Mouse (Mus musculus) CH12.LX (cell line): Measurements from ENCODE around the gene Nsun6. TPM values are rescaled to one million over a fixed set of nuclear protein-coding genes. Genes with fewer than 3 reads are reported as not detected.

Experiments used
- DNase-seq: peaks from one replicate; pipeline ENCODE4 v3.0.0-alpha.2; 2013; ENCODE audit errors: extremely low read depth
- H3K27ac ChIP-seq: 2 replicates; pipeline ENCODE4 v1.5.1; 2012; ENCODE audit warnings: low read depth, mild to moderate bottlenecking, control low read depth, moderate library complexity; ENCODE audit not compliant: insufficient read depth
- H3K27me3 ChIP-seq: replicated peaks from 2 replicates; pipeline ENCODE3; 2012; ENCODE audit warnings: inconsistent platforms
- H3K36me3 ChIP-seq, 2 experiments: replicated peaks in 1 of 2; 2 replicates each; pipeline versions ENCODE3 to v1.6.1; 2012; ENCODE audit warnings: inconsistent platforms in 1 of 2, low read length in 1 of 2, mild to moderate bottlenecking in 1 of 2, mixed read lengths in 1 of 2, moderate library complexity in 1 of 2; ENCODE audit not compliant: control insufficient read depth in 1 of 2, insufficient read depth in 1 of 2
- H3K4me1 ChIP-seq, 2 experiments: 2 replicates each; pipeline ENCODE4 v1.6.1; 2012; ENCODE audit warnings: inconsistent platforms in 1 of 2, moderate library complexity in 1 of 2; ENCODE audit not compliant: insufficient read depth in 2 of 2, control insufficient read depth in 1 of 2
- H3K4me2 ChIP-seq: 2 replicates; pipeline ENCODE4 v1.6.1; 2012; ENCODE audit warnings: low read depth, mild to moderate bottlenecking, control low read depth; ENCODE audit not compliant: poor library complexity, insufficient read depth, severe bottlenecking
- H3K4me3 ChIP-seq, 3 experiments: fragments of 150-350 bp in 1 of 3; sonication (generic) in 1 of 3; replicated peaks in 1 of 3; 2 replicates each; pipeline versions ENCODE3 to v1.5.1; 2011 to 2012; ENCODE audit warnings: low read depth in 2 of 3, low read length in 2 of 3, mild to moderate bottlenecking in 2 of 3, moderate library complexity in 2 of 3, control low read depth in 1 of 3, improper control_type of control experiment in 1 of 3, inconsistent platforms in 1 of 3, mixed read lengths in 1 of 3; ENCODE audit not compliant: poor library complexity in 1 of 3
- H3K79me2 ChIP-seq: replicated peaks from 2 replicates; pipeline ENCODE4 v1.6.1; 2012; ENCODE audit warnings: mild to moderate bottlenecking, moderate library complexity; ENCODE audit not compliant: control insufficient read depth, poor library complexity, insufficient read depth, severe bottlenecking; ENCODE audit errors: extremely low read depth
- H3K9ac ChIP-seq: 2 replicates; pipeline ENCODE4 v1.6.1; 2012; ENCODE audit warnings: low read depth, mild to moderate bottlenecking, control low read depth, moderate library complexity; ENCODE audit not compliant: insufficient read depth
- H3K9me3 ChIP-seq: replicated peaks from 2 replicates; pipeline ENCODE3; 2012; ENCODE audit warnings: low read length, inconsistent platforms, mixed read lengths
- BHLHE40 ChIP-seq: IDR thresholded peaks from 2 replicates; pipeline ENCODE4 v1.6.1; 2011; ENCODE audit warnings: mild to moderate bottlenecking, low read depth, low read length, improper control_type of control experiment
- ELF1 ChIP-seq: IDR thresholded peaks from 2 replicates; pipeline ENCODE4 v1.6.1; 2014; ENCODE audit warnings: low read depth, mild to moderate bottlenecking, inconsistent platforms, low read length, improper control_type of control experiment
- ETS1 ChIP-seq: conservative IDR thresholded peaks from 2 replicates; pipeline ENCODE4 v1.6.1; 2012; ENCODE audit warnings: low read depth, mild to moderate bottlenecking, inconsistent platforms, low read length, improper control_type of control experiment, moderate library complexity
- HCFC1 ChIP-seq: IDR thresholded peaks from 2 replicates; pipeline ENCODE4 v1.6.1; 2012; ENCODE audit warnings: low read depth, mild to moderate bottlenecking, inconsistent platforms, low read length, improper control_type of control experiment
- JUND ChIP-seq: conservative IDR thresholded peaks from 2 replicates; pipeline ENCODE4 v1.6.1; 2011; ENCODE audit warnings: low read depth, low read length, improper control_type of control experiment
- KAT2A ChIP-seq: IDR thresholded peaks from 2 replicates; pipeline ENCODE4 v1.6.1; 2012; ENCODE audit warnings: low read length, improper control_type of control experiment, inconsistent platforms; ENCODE audit not compliant: insufficient replicate concordance
- MAX ChIP-seq: IDR thresholded peaks from 2 replicates; pipeline ENCODE4 v1.6.1; 2011; ENCODE audit warnings: low read length, improper control_type of control experiment
- MEF2A ChIP-seq: IDR thresholded peaks from 2 replicates; pipeline ENCODE4 v1.6.1; 2014; ENCODE audit warnings: low read depth, mild to moderate bottlenecking, inconsistent platforms, low read length, improper control_type of control experiment, borderline replicate concordance
- POLR2A ChIP-seq: IDR thresholded peaks from 2 replicates; pipeline ENCODE4 v1.6.1; 2011; ENCODE audit warnings: low read depth, mild to moderate bottlenecking, improper control_type of control experiment, low read length
- POLR2AphosphoS2 ChIP-seq: IDR thresholded peaks from 2 replicates; pipeline ENCODE4 v1.6.1; 2011; ENCODE audit warnings: low read depth, low read length, improper control_type of control experiment
- RAD21 ChIP-seq: IDR thresholded peaks from 2 replicates; pipeline ENCODE4 v1.6.1; 2011; ENCODE audit warnings: low read depth, mild to moderate bottlenecking, low read length, improper control_type of control experiment, moderate library complexity
- SIN3A ChIP-seq: IDR thresholded peaks from 2 replicates; pipeline ENCODE4 v1.6.1; 2012; ENCODE audit warnings: low read length, improper control_type of control experiment, inconsistent platforms
- SMC3 ChIP-seq: IDR thresholded peaks from 2 replicates; pipeline ENCODE4 v1.6.1; 2011; ENCODE audit warnings: low read depth, low read length, improper control_type of control experiment
- TCF12 ChIP-seq: IDR thresholded peaks from 2 replicates; pipeline ENCODE4 v1.6.1; 2014; ENCODE audit warnings: low read depth, mild to moderate bottlenecking, inconsistent platforms, low read length, improper control_type of control experiment
- UBTF ChIP-seq: IDR thresholded peaks from 2 replicates; pipeline ENCODE4 v1.6.1; 2012; ENCODE audit warnings: low read depth, mild to moderate bottlenecking, inconsistent platforms, low read length, improper control_type of control experiment, moderate library complexity
- USF1 ChIP-seq: IDR thresholded peaks from 2 replicates; pipeline ENCODE4 v1.6.1; 2014; ENCODE audit warnings: low read depth, mild to moderate bottlenecking, inconsistent platforms, low read length, improper control_type of control experiment
- ZKSCAN1 ChIP-seq: IDR thresholded peaks from 2 replicates; pipeline ENCODE4 v1.6.1; 2012; ENCODE audit warnings: low read depth, inconsistent platforms, low read length, improper control_type of control experiment, borderline replicate concordance
- ZNF384 ChIP-seq: IDR thresholded peaks from 2 replicates; pipeline ENCODE4 v1.6.1; 2012; ENCODE audit warnings: low read depth, low read length, improper control_type of control experiment, inconsistent platforms
- dilution Hi-C: fragments of 300-500 bp; cut with MboI; formaldehyde crosslinking; loops from 2 replicates; pipeline ENCODE4 v1.14.3; 2020; ENCODE audit warnings: low sequenced_read_pairs; ENCODE audit not compliant: extremely low pct_unique_long_range_greater_than_20kb, extremely low pct_ligation_motif_present
- in situ Hi-C: fragments of 300-500 bp; cut with MboI; formaldehyde crosslinking; loops from 3 replicates; pipeline ENCODE4 v1.14.3; 2019; ENCODE audit warnings: low sequenced_read_pairs, low pct_ligation_motif_present, low pct_unique_long_range_greater_than_20kb, mixed read lengths
- polyA plus RNA-seq: library from polyadenylated mRNA; unstranded; fragments of >175 nt; gene quantifications from 2 replicates; pipeline ENCODE4 v1.2.1, GENCODE M21; 2012; ENCODE audit warnings: low read depth; ENCODE audit not compliant: insufficient read length
- total RNA-seq, 2 experiments: library from RNA; depleted of rRNA; stranded (reverse); fragments of 300-350 nt in 1 of 2; fragments of >200 nt in 1 of 2; gene quantifications; 2 replicates each; pipeline ENCODE4 v1.2.3; 2012 to 2014

The Nsun6 gene
- total and polyA plus RNA-seq, 3 experiments: 5.0 to 8.1 (median 6.1) TPM

GRCm38 (mm10) chr2:15055741-15056151, 877 bp upstream of the Nsun6 start:
- H3K27ac ChIP-seq: no peak overlapping the region
- DNase-seq: peak; percentile 12
- H3K36me3 ChIP-seq: no peaks in the 10 kb centered on the region
- no peaks in the 10 kb centered on the region; the same call in 1 of the 2 replicates for H3K79me2 ChIP-seq
- dilution Hi-C loops (no loop called here), in situ Hi-C loops (no loop called here)
- TF ChIP-seq ZNF384 (peak; percentile 67), SIN3A (0 out of 2 replicates have a peak, but pooled peaks have one; percentile 3), ELF1 (no peak), SMC3 (no peak), MEF2A (no peak), ETS1 (no peak), USF1 (no peak)
- no peaks in the 10 kb centered on the region for H3K9me3 ChIP-seq
- H3K4me1 ChIP-seq: peaks cover 0 to 13% of the 10 kb centered on the region in 2 experiments; a peak in 2 of 4 replicates
- H3K27me3 ChIP-seq: no peaks in the 10 kb centered on the region
- peak overlapping the region; percentile 90 for H3K4me2 ChIP-seq
- peak overlapping the region; percentile 80 to 87 (median 86) for H3K4me3 ChIP-seq
- H3K9ac ChIP-seq: peak overlapping the region; percentile 83

- Histone ChIP-seq H3K27ac (peak overlapping the region; percentile 14; the same call in 1 of the 2 replicates), H3K9me3 (no peaks in the 10 kb centered on the region), H3K27me3 (no peaks in the 10 kb centered on the region), H3K79me2 (no peaks in the 10 kb centered on the region; the same call in 1 of the 2 replicates), H3K4me2 (peak overlapping the region; percentile 77), H3K4me1 (peaks cover 2 to 23% of the 10 kb centered on the region in 2 experiments; a peak in 2 of 4 replicates), H3K4me3 (peak overlapping the region; percentile 65 to 87 (median 80)), H3K9ac (peak overlapping the region; percentile 85), H3K36me3 (no peaks in the 10 kb centered on the region)
- no peak for TF ChIP-seq JUND
- no peak for TF ChIP-seq RAD21
- no peak for TF ChIP-seq POLR2A
- no peak for TF ChIP-seq POLR2AphosphoS2
- no peak for TF ChIP-seq BHLHE40
- no peak for TF ChIP-seq KAT2A
- no peak for TF ChIP-seq MAX
- TF ChIP-seq HCFC1: no peak
- TF ChIP-seq ZKSCAN1: no peak
- TF ChIP-seq TCF12: no peak
- no peak for TF ChIP-seq UBTF
- DNase-seq: peak; percentile 23
- dilution Hi-C loops: no loop called here
- in situ Hi-C loops: no loop called here
Observed at GRCm38 (mm10) chr2:15054496-15054895, 373 bp downstream of the Nsun6 start.
